Mouse (Mus musculus) skeletal muscle tissue, adult 2 months (tissue): ENCODE data around the gene Mfsd4b5.
"Not testable (repeated sequence)": the region's sequence is repeated elsewhere in the genome, so short reads cannot be mapped to it uniquely, and the experiment has no call there.

Experiments used
- DNase-seq: peaks from one replicate; pipeline ENCODE4 v3.0.0-alpha.2; 2012; ENCODE audit warnings: low read depth, low spot score

The Mfsd4b5 gene

GRCm38 (mm10) chr10:39986466-39986865 lies at the start of gene Mfsd4b5:
Mfsd4b5 (minus strand) TSS chr10:39986646.
- no peak for DNase-seq

- no peak for DNase-seq
These were observed 48.5 kb upstream of the Mfsd4b5 start for GRCm38 (mm10) chr10:40034956-40035355.

- no peak for DNase-seq
These were observed 46.5 kb upstream of the Mfsd4b5 start for GRCm38 (mm10) chr10:40032897-40033296.

- no peak for DNase-seq
These were observed 44.3 kb upstream of the Mfsd4b5 start for GRCm38 (mm10) chr10:40030716-40031115.

GRCm38 (mm10) chr10:40029610-40030009 lies 43.2 kb upstream of the Mfsd4b5 start:
- DNase-seq, result no peak

GRCm38 (mm10) chr10:40028091-40028490 lies 41.6 kb upstream of the Mfsd4b5 start:
- DNase-seq, result no peak

GRCm38 (mm10) chr10:40026546-40026945 lies 40.1 kb upstream of the Mfsd4b5 start:
- DNase-seq, result no peak

- no peak for DNase-seq
These were observed 39.1 kb upstream of the Mfsd4b5 start for GRCm38 (mm10) chr10:40025560-40025959.

GRCm38 (mm10) chr10:40024554-40025428 lies 38.3 kb upstream of the Mfsd4b5 start, which contains the start of gene Mfsd4b1:
Mfsd4b1 (minus strand) TSS chr10:40025268.
- DNase-seq, result peak; percentile 90

GRCm38 (mm10) chr10:40020401-40020800 lies 34.0 kb upstream of the Mfsd4b5 start:
- no peak for DNase-seq

- DNase-seq, result peak; percentile 85
These were observed 33.0 kb upstream of the Mfsd4b5 start for GRCm38 (mm10) chr10:40019492-40019891.

GRCm38 (mm10) chr10:40018261-40018860 lies 31.9 kb upstream of the Mfsd4b5 start:
- no peak for DNase-seq

GRCm38 (mm10) chr10:40009591-40009990 lies 23.1 kb upstream of the Mfsd4b5 start:
- DNase-seq, result no peak

- not testable (repeated sequence) for DNase-seq
These were observed 22.4 kb upstream of the Mfsd4b5 start for GRCm38 (mm10) chr10:40008847-40009246.

- DNase-seq, result no peak
These were observed 21.5 kb upstream of the Mfsd4b5 start for GRCm38 (mm10) chr10:40007953-40008352.

GRCm38 (mm10) chr10:40006963-40007362 lies 20.5 kb upstream of the Mfsd4b5 start:
- DNase-seq, result no peak

- no peak for DNase-seq
These were observed 14.3 kb upstream of the Mfsd4b5 start for GRCm38 (mm10) chr10:40000746-40001145.

GRCm38 (mm10) chr10:39991155-39991554 lies 4.7 kb upstream of the Mfsd4b5 start:
- DNase-seq, result no peak

GRCm38 (mm10) chr10:39982604-39983003 lies 3.8 kb downstream of the Mfsd4b5 start:
- no peak for DNase-seq

GRCm38 (mm10) chr10:39978231-39978630 lies 8.2 kb downstream of the Mfsd4b5 start:
- DNase-seq, result no peak

- DNase-seq, result no peak
These were observed 9.1 kb downstream of the Mfsd4b5 start for GRCm38 (mm10) chr10:39977346-39977745.

- DNase-seq, result no peak
These were observed 10.7 kb downstream of the Mfsd4b5 start for GRCm38 (mm10) chr10:39975771-39976170.

GRCm38 (mm10) chr10:39974982-39975381 lies 11.5 kb downstream of the Mfsd4b5 start:
- DNase-seq, result no peak
